Mouse (Mus musculus): ENCODE data around the gene Col23a1.

Gene Col23a1

GRCm38 (mm10) chr11:51470383-51471144 lies 180.8 kb downstream of the Col23a1 start:
- in situ Hi-C loops (cut with MboI; ENCODE audit: unreplicated experiment in 2 of 2) = no loop called here

- in situ Hi-C loops (cut with MboI; ENCODE audit: unreplicated experiment in 2 of 2) = no loop called here
Measured at GRCm38 (mm10) chr11:51473686-51474085, 184.0 kb downstream of the Col23a1 start.

- in situ Hi-C loops (cut with MboI; ENCODE audit: unreplicated experiment in 2 of 2) = no loop called here
Measured at GRCm38 (mm10) chr11:51476543-51476942, 186.8 kb downstream of the Col23a1 start.

GRCm38 (mm10) chr11:51477571-51477970 lies 187.9 kb downstream of the Col23a1 start:
- in situ Hi-C loops (cut with MboI; ENCODE audit: unreplicated experiment in 2 of 2) = no loop called here

GRCm38 (mm10) chr11:51482251-51482650 lies 192.5 kb downstream of the Col23a1 start:
- in situ Hi-C loops (cut with MboI; ENCODE audit: unreplicated experiment in 2 of 2) = no loop called here

- in situ Hi-C loops (cut with MboI; ENCODE audit: unreplicated experiment in 2 of 2) = no loop called here
Measured at GRCm38 (mm10) chr11:51485051-51485521, 195.4 kb downstream of the Col23a1 start.

- in situ Hi-C loops (cut with MboI; ENCODE audit: unreplicated experiment in 2 of 2) = no loop called here
Measured at GRCm38 (mm10) chr11:51485775-51486464, 196.2 kb downstream of the Col23a1 start.

- in situ Hi-C loops (cut with MboI; ENCODE audit: unreplicated experiment in 2 of 2) = no loop called here
Measured at GRCm38 (mm10) chr11:51488813-51489212, 199.1 kb downstream of the Col23a1 start.

GRCm38 (mm10) chr11:51493421-51493820 lies 203.7 kb downstream of the Col23a1 start:
- in situ Hi-C loops (cut with MboI; ENCODE audit: unreplicated experiment in 2 of 2) = no loop called here

GRCm38 (mm10) chr11:51494178-51494577 lies 204.5 kb downstream of the Col23a1 start:
- in situ Hi-C loops (cut with MboI; ENCODE audit: unreplicated experiment in 2 of 2) = no loop called here

GRCm38 (mm10) chr11:51499776-51500175 lies 210.1 kb downstream of the Col23a1 start:
- in situ Hi-C loops (cut with MboI; ENCODE audit: unreplicated experiment in 2 of 2) = no loop called here

- in situ Hi-C loops (cut with MboI; ENCODE audit: unreplicated experiment in 2 of 2) = no loop called here
Measured at GRCm38 (mm10) chr11:51502431-51502851, 212.7 kb downstream of the Col23a1 start.

GRCm38 (mm10) chr11:51504946-51505345 lies 215.2 kb downstream of the Col23a1 start:
- in situ Hi-C loops (cut with MboI; ENCODE audit: unreplicated experiment in 2 of 2) = no loop called here

GRCm38 (mm10) chr11:51508053-51508452 lies 218.3 kb downstream of the Col23a1 start:
- in situ Hi-C loops (cut with MboI; ENCODE audit: unreplicated experiment in 2 of 2) = no loop called here

- in situ Hi-C loops (cut with MboI; ENCODE audit: unreplicated experiment in 2 of 2) = no loop called here
Measured at GRCm38 (mm10) chr11:51509211-51509610, 219.5 kb downstream of the Col23a1 start.

- in situ Hi-C loops (cut with MboI; ENCODE audit: unreplicated experiment in 2 of 2) = no loop called here
Measured at GRCm38 (mm10) chr11:51513019-51513418, 223.3 kb downstream of the Col23a1 start.

- in situ Hi-C loops (cut with MboI; ENCODE audit: unreplicated experiment in 2 of 2) = no loop called here
Measured at GRCm38 (mm10) chr11:51515346-51515745, 225.6 kb downstream of the Col23a1 start.

GRCm38 (mm10) chr11:51518100-51518499 lies 228.4 kb downstream of the Col23a1 start:
- in situ Hi-C loops (cut with MboI; ENCODE audit: unreplicated experiment in 2 of 2) = no loop called here

GRCm38 (mm10) chr11:51518585-51518984 lies 228.9 kb downstream of the Col23a1 start:
- in situ Hi-C loops (cut with MboI; ENCODE audit: unreplicated experiment in 2 of 2) = no loop called here

GRCm38 (mm10) chr11:51521440-51521839 lies 231.7 kb downstream of the Col23a1 start:
- in situ Hi-C loops (cut with MboI; ENCODE audit: unreplicated experiment in 2 of 2) = loop anchor here (10.0 kb wide), 2 partner anchors 287 to 577 kb away; partner anchors contain the start of gene 4933414I15Rik (in 1 of the 2)

GRCm38 (mm10) chr11:51523215-51523614 lies 233.5 kb downstream of the Col23a1 start:
- in situ Hi-C loops (cut with MboI; ENCODE audit: unreplicated experiment in 2 of 2) = loop anchor here (10.0 kb wide), 2 partner anchors 288 to 578 kb away; partner anchors contain the start of gene 4933414I15Rik (in 1 of the 2)

Measured in v-Abl transformed pro-B cells (cell line).